Mouse (Mus musculus) E14TG2a.4 (cell line): ENCODE data around the gene Nktr.

Source experiments
- CTCF ChIP-seq: conservative IDR thresholded peaks from 2 replicates; pipeline ENCODE4 v1.5.1; 2014; ENCODE audit warnings: low read length
- NANOG ChIP-seq: IDR thresholded peaks from 2 replicates; pipeline ENCODE4 v1.6.1; 2014; ENCODE audit warnings: borderline replicate concordance, low read length, mixed read lengths

- TF ChIP-seq CTCF (no peak), NANOG (no peak)
These were observed 1.9 kb upstream of the Nktr start for GRCm38 (mm10) chr9:121717048-121717447.
